Mouse (Mus musculus) ovary, adult 18-20 months (tissue): ENCODE results near the gene Hikeshi.

ENCODE experiments used
- DNase-seq: peaks from one replicate; pipeline ENCODE4 v3.0.0; 2022; ENCODE audit warnings: low spot score, mixed read lengths

Gene Hikeshi

DNA sequence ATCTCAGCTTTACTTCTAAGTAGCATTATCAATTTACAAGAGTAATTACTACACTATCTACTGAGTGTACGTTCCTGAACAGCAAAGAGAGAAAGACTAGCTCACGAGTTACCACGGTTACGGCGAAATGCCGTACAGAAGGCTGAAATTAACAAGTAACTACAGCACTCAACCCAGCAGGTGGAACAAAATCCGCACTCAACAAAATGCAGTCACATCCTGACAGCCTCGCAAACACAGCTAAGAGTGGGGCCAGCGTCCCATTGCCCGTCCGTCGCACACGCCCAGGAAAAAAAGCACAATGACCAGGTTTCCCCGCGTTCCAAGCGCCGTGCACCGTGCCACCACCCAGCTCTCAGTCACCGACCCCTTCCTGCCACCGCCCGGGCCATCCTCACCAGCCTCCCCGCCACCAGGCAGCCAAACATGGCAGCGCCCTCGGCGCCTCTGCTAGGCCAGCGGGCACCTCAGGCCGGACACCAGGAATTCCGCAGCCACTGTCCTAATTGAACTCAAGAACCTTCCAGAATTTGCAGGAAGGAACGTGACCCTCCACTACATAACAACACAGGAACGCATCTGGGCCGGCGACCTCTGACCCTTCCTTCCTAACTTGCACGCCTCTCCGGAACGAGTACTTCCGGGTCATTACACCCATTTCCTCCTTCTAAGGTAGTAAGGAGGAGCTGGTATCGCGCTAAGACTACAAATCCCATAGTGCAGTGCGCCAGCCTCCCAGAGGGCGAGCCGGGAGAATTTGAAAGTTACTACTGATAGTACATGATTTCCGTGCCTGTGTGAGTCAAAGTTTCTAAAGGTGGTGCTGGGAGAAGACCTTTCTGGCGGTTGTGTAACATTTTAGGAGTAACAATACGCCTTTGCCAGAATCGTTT lies at the start of gene Hikeshi:
Hikeshi (minus strand) TSS at position 634 of the 893 bp plus-strand sequence.
- DNase-seq: peak; percentile 90

DNA sequence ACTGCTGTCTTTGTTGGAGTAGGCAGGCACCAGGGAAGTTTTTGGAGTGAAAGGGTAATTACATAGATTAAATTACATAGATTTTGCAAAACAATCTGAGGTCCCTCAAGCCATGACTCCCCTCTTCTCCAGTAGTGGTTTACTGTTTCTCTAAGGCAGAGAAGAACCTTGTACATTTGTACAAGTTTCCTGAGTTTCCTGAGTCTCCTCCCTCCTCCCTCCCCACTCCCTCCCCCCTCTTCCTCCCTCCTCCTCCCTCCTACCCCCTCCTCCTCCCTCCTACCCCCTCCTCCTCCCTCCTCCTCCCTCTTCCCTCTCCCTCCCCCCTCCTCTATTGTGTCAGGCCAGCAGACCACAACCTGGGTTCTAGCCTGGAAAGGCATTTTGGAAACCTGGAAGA lies 43.4 kb upstream of the Hikeshi start:
- DNase-seq: no peak

DNA sequence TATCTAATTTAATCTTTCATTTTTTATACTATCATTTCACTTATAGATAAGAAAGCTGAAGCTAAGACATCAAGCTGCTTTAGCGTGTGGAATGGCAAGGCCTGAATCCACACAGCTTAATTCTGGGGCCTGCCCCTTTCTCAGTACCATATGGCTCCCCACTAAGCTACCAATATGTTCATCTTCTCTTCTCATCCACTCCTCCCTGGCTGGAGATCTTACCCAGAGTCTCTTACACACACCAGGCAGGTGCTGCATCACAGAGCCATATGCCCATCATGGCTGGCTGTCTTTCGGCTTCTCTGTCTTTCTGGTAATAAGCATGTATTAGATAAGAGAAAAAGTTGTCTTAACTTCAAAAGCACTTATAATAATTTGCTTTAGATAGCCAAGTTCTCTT lies 42.4 kb upstream of the Hikeshi start:
- no peak for DNase-seq

DNA sequence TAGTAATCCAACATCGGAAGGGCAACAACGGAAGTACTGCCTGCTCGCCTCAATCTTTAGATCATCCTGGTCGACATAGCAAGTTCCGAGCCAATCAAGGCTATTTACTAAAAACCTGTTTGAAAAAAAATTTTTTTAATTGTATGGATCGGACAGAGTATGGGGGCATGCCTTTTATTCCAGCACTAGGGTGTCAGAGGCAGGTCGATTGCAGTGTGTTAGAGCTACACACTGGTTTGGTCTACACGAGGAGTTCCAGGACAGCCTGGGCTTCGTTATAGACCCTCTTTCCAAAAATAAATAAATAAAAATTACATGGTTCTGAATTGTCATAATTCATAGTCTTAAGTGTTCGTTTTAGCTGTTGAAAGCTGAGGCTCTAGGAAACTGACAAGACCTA lies 40.6 kb upstream of the Hikeshi start:
- no peak for DNase-seq

DNA sequence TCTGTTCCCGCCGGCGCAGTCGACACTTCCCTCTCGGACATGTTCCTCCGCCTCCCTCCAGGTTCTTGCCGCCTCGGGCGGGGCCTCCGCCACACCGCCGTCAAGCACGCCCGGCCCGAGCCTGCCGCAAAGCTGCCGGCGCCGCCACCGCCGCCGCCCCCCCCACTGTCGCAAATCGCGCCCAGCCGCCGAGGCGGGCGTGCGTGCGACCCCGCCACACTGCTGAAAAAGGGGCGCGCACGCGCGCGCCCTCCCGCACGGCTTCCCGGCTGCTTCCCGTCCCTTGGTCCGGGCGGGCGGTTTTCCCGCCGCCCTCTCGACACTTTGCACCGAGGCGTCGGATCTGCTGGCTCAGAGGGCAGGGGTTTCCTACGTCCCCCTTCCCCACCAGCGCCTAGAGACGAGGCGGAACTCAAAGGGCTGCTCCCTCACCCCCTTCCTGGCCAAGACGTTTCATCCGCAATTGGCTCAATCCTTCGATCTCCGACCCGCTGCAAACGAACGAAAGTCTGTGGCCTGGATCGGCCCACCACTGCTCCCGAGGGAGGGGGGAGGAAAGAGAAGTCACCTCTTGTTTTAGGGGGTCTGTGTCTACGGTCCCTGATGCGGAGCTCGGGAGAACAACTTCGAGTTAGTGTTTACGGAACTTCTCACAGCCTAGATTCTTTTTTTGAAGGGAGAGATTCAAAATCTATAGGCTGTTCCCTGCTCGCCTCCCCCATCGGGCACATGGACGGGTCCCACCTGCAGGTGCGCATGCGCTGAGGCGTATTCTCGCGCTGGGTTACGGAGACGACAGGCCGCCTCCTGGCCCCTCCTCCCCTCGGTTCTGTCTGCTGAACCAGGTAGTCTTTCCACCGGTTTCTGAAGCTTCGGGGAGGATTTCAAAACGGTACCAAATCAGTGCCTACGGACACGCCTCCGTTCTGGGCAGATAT lies 39.8 kb upstream of the Hikeshi start, which contains the start of gene Eed:
Eed (minus strand) TSS at position 499 of the 938 bp plus-strand sequence.
- peak; percentile 91 for DNase-seq

DNA sequence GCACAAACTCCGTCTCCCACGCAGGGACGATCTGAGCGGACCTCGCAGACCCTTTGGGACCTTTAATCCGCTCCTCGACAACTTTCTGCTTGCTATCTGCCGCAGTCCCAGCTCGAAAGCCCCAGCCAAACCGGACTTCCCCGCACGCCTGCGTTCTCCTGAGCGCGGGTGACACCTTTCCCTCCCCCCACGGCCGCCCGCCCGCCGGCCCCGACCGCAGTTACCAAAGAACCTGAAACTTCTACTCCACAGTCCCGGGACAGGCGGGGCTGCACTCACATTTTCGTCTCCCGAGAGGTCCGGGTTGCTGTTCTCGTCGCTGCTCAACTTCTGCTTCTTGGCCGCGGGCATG lies 39.1 kb upstream of the Hikeshi start:
- DNase-seq: no peak

DNA sequence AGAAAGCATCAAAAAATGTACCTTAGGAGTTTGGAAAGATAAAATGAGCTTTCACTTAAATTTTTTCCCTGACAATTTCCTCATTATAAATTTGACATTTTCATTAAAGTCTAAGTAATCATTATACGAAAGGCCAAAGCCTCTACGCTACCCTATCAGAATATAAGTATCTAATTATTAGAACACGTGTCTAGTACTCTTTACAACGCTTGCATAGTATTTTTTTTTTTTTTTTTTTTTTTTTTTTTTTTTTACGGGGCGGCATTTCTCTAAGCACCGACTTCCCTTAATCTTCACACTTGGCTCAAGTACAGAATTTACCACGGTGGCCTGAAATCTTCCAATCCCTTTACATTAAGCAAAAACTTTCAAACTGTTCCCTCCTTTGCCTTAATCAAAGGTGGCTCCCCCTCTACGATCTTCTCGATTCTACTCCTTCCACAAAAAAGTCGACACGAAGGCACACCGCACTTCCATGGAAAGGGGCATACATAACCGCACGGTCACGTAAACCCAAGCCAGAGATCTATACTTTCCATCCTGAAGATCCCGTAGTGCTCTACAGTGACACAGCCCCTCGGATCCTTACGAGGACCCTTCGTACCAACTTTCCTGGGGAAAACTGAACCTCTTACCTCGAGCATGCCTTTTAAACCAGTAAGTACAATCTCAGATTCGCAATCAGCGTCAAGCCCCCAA lies 38.6 kb upstream of the Hikeshi start:
- no peak for DNase-seq

DNA sequence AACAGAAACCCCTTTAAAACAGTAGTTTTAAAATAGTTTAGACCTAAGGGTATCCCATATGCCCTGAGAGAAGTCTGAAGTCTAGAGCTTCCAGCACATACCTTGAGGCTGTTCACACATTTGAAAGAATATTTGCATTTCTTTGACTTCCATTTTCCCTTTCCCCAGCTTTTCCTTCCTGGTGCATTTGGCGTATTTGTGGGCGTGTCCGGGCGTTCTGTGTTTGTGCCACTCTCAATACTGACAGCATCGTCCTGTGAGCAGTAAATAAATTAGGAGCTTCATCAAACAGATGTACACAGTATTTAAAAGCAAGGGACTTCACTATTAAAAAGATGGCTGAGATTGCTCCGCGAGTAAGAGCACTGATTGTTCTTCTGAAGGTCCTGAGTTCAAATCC lies 35.8 kb upstream of the Hikeshi start:
- DNase-seq: no peak

DNA sequence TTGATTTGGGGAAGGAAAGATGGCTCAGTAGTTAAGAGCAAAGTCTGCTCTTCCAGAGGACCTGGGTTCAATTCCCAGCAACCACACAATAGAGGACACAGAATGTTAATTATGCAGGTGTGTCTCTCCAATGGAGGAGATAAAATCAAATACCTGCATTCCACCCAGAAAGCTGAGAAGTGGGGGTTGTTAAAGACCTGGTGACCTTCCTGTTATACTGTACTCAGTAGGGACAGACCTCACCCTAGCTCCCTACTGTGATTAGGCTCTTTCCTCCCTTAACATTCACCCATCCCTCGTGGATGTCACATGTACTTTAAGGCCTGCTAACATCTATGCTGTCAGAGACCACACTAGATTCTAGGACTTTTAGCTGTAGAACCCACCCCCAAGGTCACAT lies 34.6 kb upstream of the Hikeshi start:
- no peak for DNase-seq

DNA sequence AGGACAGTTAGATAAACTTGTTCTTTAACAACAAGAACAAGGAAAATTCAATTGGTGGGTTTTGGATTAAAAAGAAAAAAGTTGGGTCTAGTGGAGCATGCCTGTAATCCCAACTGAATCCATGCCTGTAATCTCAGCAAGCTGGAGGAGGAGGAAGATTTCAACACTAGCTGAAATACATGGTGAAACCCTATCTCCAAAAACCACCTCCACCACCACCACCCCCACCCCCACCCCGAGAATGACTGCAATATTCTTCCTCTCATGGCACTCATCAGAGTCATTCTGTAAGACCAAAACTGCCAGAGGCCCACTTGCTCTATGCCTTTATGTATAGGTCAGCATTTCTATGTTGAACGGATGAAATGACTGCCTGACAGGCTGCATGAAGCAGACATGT lies 26.2 kb upstream of the Hikeshi start:
- DNase-seq: no peak

DNA sequence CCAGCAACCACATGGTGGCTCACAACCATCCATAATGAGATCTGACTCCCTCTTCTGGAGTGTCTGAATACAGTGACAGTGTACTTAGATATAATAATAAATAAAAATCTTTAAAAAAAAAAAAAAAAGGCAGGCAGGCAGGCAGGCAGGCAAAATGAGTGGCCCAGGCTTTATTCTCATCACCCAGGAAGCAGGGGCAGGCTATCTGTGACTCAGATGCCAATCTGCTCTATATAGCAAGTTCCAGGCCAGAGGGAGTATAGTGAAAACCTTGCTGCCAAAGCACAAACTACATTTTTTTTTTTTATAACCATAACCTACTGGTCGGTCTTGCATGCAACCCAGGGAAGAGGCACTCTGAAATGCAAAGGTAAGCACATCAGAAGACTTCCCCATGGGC lies 25.8 kb upstream of the Hikeshi start:
- DNase-seq: no peak

DNA sequence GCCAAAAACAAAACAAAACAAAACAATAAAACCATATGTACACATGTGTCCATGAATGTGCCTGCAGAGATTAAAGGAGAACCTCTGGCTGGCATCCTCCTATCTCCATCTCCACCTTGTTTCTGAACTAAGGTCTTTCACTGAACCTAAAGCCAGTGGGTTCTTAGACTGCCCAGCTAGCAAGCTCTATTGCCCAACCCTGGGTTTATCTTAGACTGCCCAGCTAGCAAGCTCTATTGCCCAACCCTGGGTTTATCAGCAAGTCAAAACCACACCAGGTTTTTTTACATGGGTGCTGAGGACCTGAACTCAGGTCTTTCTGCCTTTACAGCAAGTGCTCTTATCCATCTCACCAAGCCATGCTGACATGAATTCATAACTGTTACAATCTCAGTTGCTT lies 22.1 kb upstream of the Hikeshi start:
- DNase-seq: no peak

DNA sequence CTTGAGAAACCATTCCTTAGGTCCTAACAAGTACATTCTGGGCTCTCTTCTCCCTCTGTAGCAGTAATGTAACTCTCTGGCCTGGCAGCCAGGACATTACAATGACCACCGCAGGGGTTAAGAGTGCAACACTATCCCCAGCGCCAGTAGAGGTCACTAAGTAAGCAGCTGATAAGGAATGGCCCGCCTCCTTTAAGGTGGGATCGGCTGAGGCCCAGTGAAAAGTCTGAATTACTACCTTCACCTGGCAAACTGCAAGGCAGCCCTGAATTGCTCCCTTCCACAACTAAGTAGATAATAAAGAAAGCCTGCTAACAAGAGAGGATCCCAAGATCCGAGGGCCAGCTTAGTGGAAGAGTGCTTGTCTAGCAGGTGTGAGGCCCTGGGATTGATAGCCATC lies 16.3 kb upstream of the Hikeshi start:
- DNase-seq: no peak

DNA sequence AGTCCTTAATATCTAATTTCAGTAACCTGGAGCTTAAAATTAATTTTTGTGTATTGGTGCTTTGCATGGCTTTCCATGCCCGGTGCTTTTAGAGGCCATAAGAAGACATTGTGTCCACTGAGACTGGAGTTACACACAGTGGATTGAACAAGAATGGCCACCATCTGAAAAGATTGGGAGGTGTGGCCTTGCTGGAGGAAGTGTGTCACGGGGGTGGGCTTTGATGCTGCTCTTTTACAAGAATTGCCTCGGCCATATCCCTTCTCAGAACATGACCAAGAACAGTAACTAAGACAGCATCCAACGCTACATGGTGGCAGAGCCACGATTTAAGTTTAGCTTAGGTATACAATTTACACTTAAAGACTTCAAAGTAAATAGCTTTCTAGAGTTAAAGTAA lies 13.3 kb upstream of the Hikeshi start:
- no peak for DNase-seq

DNA sequence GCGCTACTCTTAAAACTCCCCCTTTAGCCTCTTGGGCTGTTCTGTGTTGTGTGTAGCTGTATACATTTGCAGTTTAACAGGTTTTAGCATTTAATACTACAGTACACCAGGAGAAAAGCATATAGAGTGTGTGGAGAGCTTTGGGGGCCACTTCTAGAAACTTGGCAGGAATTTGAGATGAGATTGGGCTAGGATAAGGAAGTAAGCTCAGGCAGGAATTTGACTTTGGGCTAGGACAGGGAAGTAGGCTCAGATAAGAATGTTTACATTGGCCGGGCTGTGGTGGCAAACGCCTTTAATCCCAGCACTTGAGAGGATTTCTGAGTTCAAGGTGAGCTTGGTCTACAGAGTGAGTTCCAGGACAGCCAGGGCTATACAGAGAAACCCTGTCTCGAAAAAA lies 8.4 kb upstream of the Hikeshi start:
- no peak for DNase-seq

DNA sequence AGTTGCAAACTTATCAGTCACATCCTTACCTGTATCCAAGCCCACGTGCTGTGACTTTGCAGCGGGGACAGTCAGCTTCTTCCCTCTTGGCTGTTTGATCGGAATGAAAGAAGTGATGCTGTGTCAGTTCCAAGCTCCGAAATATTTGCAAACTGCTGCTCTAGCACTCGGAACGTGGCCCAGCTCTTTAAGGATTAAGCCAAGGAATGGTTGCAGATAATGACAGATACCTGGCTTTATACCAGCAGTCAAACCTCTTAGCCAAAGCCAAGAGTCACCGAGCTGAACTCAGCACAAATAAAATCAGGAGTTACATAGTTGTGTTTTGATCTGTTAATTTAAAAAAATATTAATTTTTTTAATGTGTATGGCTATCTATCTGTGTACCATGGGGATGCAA lies 7.0 kb upstream of the Hikeshi start:
- DNase-seq: no peak

DNA sequence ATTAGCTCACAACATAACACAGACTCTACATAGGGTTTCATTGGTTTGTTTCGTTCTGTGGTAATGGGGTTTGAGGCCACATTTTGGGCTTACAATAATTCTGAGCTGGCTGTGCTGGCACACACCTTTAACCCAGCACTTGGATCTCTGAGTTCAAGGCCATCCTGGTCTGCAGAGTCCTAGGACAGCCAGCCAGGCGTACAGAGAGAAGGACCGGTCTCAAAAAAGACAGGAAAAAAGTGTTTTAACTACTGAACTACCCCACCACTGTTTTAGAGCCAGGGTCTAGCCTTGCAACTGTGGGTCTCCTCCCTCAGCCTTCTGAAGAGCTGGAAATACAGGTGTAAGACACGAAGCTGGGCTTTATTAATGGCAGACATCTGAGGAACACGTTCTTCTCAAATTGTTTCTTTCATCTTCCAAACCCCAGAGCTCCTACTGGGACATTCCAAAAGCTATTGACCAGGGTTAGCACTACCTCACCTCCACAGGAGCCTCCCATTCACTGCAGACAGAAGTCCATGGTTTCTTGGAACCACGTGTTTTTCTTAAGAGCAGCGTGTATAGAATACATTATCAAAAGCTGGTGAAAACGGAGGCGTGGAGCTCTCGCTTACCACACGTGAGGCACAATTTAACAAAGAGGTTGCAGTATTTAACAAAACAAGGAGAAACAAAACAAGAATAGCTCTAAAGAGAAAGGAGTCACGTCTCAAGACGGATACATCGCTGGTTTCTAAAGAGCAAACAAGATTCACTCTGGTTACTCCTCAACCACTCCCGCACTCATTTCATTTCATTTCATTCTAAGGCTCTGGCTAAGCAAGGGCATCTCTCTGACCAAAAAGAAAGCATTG lies 1.3 kb downstream of the Hikeshi start:
- DNase-seq: no peak

DNA sequence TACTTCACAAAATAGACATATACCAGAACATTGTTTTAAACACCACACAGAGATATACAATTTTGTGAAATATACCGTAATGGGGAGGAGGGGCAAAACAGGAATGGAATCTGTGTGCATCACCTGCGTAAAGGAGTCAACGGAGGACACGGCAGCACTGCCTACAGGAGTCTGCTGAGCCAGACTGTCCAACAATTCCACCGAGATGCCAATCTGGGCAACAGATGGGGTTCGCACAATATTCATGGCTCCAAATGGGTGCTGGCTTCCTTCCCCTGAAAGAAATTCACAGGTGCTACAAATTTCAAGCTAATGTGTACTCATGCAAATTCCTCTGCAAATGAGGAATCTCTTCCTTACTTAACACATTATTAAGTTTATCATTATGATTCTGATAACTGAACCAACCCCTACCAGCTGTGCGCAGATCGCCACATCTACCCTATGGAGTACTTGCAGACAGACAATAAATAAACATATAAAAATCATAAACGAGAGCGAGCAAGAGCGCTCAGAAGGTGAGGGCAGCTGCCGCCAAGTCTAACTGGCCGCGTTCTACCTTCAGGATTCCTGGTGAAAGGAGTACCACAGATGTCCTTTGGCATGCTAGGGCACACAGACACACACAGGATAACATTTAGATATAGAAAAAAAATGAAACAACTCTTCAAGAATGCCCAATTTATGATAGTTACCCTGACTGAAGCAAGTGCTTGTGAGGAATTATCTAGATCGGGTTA lies 17.4 kb downstream of the Hikeshi start:
- DNase-seq: no peak

DNA sequence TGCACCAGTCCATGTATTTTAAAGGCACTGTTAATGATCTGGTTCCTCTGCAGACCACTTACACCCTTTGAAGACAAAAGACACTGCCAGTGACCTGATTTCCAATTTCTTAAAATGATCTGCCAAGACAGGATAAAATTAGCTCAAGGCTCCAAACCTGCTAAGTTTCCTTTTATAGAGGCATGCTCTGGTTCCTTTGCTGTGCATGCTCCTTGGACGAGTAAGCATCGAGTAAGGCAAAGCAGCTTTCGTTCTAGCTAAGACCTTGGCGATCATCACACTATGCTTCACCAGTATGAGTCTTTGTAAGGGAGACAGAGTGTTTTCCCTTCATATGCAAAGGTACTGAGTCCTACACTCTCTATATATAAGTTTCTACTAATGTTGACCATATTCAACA lies 23.2 kb downstream of the Hikeshi start:
- DNase-seq: no peak

DNA sequence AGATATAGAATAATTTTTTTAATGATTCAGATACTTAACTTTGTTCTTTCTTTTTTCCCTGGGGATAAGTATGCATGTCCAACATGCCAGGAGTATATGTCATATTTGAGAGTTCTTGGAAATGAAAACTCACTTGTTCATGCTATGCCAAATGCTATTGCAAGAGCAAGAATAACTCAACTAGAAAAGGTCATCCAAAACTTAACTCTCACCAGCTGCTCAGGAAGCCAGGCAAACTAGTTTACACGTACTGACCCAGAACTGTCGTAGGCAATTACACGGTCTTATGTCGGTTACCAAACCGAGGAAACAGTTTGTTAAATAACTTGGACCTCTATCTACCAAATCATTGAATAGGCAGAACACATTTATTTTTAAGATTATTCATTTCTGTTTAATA lies 24.3 kb downstream of the Hikeshi start:
- no peak for DNase-seq
